Mouse (Mus musculus): ENCODE measurements around the gene AL731706.2. TPM values are rescaled to one million over a fixed set of nuclear protein-coding genes. Genes with fewer than 3 reads are reported as not detected.

Gene AL731706.2
- total and polyA plus RNA-seq, 3 experiments, result 16.1 TPM; not detected in 2

- H3K4me3 ChIP-seq (ENCODE audit: low read depth, low read length), result no peak overlapping the region
- no peaks in the 10 kb centered on the region for H3K9me3 ChIP-seq (replicated peaks)
- no peaks in the 10 kb centered on the region for H3K4me1 ChIP-seq (ENCODE audit: insufficient read depth, low read depth, low read length)
- ATAC-seq (ENCODE audit: extremely low read depth, insufficient number of reproducible peaks, low FRiP score, poor library complexity, severe bottlenecking) (no peak), DNase-seq (ENCODE audit: low spot score) (no peak)
- H3K27me3 ChIP-seq (ENCODE audit: insufficient read depth, low read length), result no peaks in the 10 kb centered on the region
- TF ChIP-seq GATA1 (IDR thresholded peaks at IDR 0.05; ENCODE audit: borderline replicate concordance, low read length) (no peak), TAL1 (conservative IDR thresholded peaks at IDR 0.05; ENCODE audit: low read depth, low read length) (no peak), POLR2AphosphoS5 (IDR thresholded peaks at IDR 0.05; ENCODE audit: insufficient replicate concordance, low read depth, low read length) (no peak), GATA2 (IDR thresholded peaks at IDR 0.05; ENCODE audit: borderline replicate concordance, low read depth, low read length) (no peak), CTCF (IDR thresholded peaks at IDR 0.05; ENCODE audit: low read depth, low read length) (no peak)
- peaks cover 22% of the 10 kb centered on the region for H3K36me3 ChIP-seq (replicated peaks)
Measured at GRCm38 (mm10) chr2:136911958-136912411, 26.5 kb upstream of the AL731706.2 start.

GRCm38 (mm10) chr2:136909298-136909697 is 23.8 kb upstream of the AL731706.2 start:
- Histone ChIP-seq H3K4me3 (ENCODE audit: low read depth, low read length) (no peak overlapping the region), H3K36me3 (replicated peaks) (peaks cover 27% of the 10 kb centered on the region), H3K27me3 (ENCODE audit: insufficient read depth, low read length) (no peaks in the 10 kb centered on the region), H3K9me3 (replicated peaks) (no peaks in the 10 kb centered on the region), H3K4me1 (ENCODE audit: insufficient read depth, low read depth, low read length) (no peaks in the 10 kb centered on the region)
- ATAC-seq (ENCODE audit: extremely low read depth, insufficient number of reproducible peaks, low FRiP score, poor library complexity, severe bottlenecking), result no peak
- TF ChIP-seq CTCF (IDR thresholded peaks at IDR 0.05; ENCODE audit: low read depth, low read length) (no peak), TAL1 (conservative IDR thresholded peaks at IDR 0.05; ENCODE audit: low read depth, low read length) (no peak), GATA2 (IDR thresholded peaks at IDR 0.05; ENCODE audit: borderline replicate concordance, low read depth, low read length) (no peak), POLR2AphosphoS5 (IDR thresholded peaks at IDR 0.05; ENCODE audit: insufficient replicate concordance, low read depth, low read length) (no peak), GATA1 (IDR thresholded peaks at IDR 0.05; ENCODE audit: borderline replicate concordance, low read length) (no peak)
- DNase-seq (ENCODE audit: low spot score), result no peak

- no peak for ATAC-seq (ENCODE audit: extremely low read depth, insufficient number of reproducible peaks, low FRiP score, poor library complexity, severe bottlenecking)
Measured at GRCm38 (mm10) chr2:136908596-136908995, 23.1 kb upstream of the AL731706.2 start.

GRCm38 (mm10) chr2:136896131-136896530 is 10.7 kb upstream of the AL731706.2 start:
- Histone ChIP-seq H3K27me3 (ENCODE audit: insufficient read depth, low read length) (no peaks in the 10 kb centered on the region), H3K4me3 (ENCODE audit: low read depth, low read length) (no peak overlapping the region), H3K36me3 (replicated peaks) (peaks cover 5% of the 10 kb centered on the region), H3K4me1 (ENCODE audit: insufficient read depth, low read depth, low read length) (peaks cover 11% of the 10 kb centered on the region), H3K9me3 (replicated peaks) (no peaks in the 10 kb centered on the region)
- DNase-seq (ENCODE audit: low spot score) (no peak), ATAC-seq (ENCODE audit: extremely low read depth, insufficient number of reproducible peaks, low FRiP score, poor library complexity, severe bottlenecking) (no peak)
- TF ChIP-seq TAL1 (conservative IDR thresholded peaks at IDR 0.05; ENCODE audit: low read depth, low read length) (no peak), POLR2AphosphoS5 (IDR thresholded peaks at IDR 0.05; ENCODE audit: insufficient replicate concordance, low read depth, low read length) (no peak), GATA1 (IDR thresholded peaks at IDR 0.05; ENCODE audit: borderline replicate concordance, low read length) (no peak), GATA2 (IDR thresholded peaks at IDR 0.05; ENCODE audit: borderline replicate concordance, low read depth, low read length) (no peak), CTCF (IDR thresholded peaks at IDR 0.05; ENCODE audit: low read depth, low read length) (no peak)

More at GRCm38 (mm10) chr2:136908596-136908995, 23.1 kb upstream of the AL731706.2 start:
- H3K4me1 ChIP-seq (ENCODE audit: insufficient read depth, low read depth, low read length), result no peaks in the 10 kb centered on the region
- no peak for TF ChIP-seq CTCF (IDR thresholded peaks at IDR 0.05; ENCODE audit: low read depth, low read length)
- TF ChIP-seq GATA1 (IDR thresholded peaks at IDR 0.05; ENCODE audit: borderline replicate concordance, low read length), result no peak
- TF ChIP-seq POLR2AphosphoS5 (IDR thresholded peaks at IDR 0.05; ENCODE audit: insufficient replicate concordance, low read depth, low read length), result no peak
- no peak for TF ChIP-seq TAL1 (conservative IDR thresholded peaks at IDR 0.05; ENCODE audit: low read depth, low read length)
- TF ChIP-seq GATA2 (IDR thresholded peaks at IDR 0.05; ENCODE audit: borderline replicate concordance, low read depth, low read length), result no peak
- H3K9me3 ChIP-seq (replicated peaks), result no peaks in the 10 kb centered on the region
- no peaks in the 10 kb centered on the region for H3K27me3 ChIP-seq (ENCODE audit: insufficient read depth, low read length)
- peaks cover 25% of the 10 kb centered on the region for H3K36me3 ChIP-seq (replicated peaks)
- no peak overlapping the region for H3K4me3 ChIP-seq (ENCODE audit: low read depth, low read length)
- DNase-seq (ENCODE audit: low spot score), result no peak

DNA sequence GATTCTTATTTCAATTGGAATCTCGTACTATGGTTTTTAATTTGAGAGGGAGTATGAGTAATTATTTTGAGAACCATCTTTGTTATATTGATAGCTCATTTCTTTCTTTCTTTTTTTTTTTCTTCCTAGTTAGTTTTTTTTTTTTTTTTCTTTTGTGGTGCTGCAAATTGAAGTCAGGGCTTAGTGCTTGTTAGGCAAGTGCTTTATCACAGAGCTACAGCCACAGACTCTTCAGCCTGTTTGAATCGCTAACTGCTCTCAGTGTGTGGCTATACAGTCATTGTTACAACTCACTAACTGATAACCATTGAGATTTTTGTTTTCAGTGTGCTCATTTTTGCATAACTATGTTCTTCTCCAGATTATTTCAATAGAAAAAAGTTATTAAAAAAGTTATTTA is 9.0 kb upstream of the AL731706.2 start:
- H3K9me3 ChIP-seq (replicated peaks), result no peaks in the 10 kb centered on the region
- no peak overlapping the region for H3K4me3 ChIP-seq (ENCODE audit: low read depth, low read length)
- H3K36me3 ChIP-seq (replicated peaks), result peaks cover 5% of the 10 kb centered on the region
- no peak for TF ChIP-seq POLR2AphosphoS5 (IDR thresholded peaks at IDR 0.05; ENCODE audit: insufficient replicate concordance, low read depth, low read length)
- TF ChIP-seq TAL1 (conservative IDR thresholded peaks at IDR 0.05; ENCODE audit: low read depth, low read length), result no peak
- TF ChIP-seq GATA2 (IDR thresholded peaks at IDR 0.05; ENCODE audit: borderline replicate concordance, low read depth, low read length), result no peak
- TF ChIP-seq CTCF (IDR thresholded peaks at IDR 0.05; ENCODE audit: low read depth, low read length), result no peak
- TF ChIP-seq GATA1 (IDR thresholded peaks at IDR 0.05; ENCODE audit: borderline replicate concordance, low read length), result no peak
- no peaks in the 10 kb centered on the region for H3K27me3 ChIP-seq (ENCODE audit: insufficient read depth, low read length)
- DNase-seq (ENCODE audit: low spot score) (no peak), ATAC-seq (ENCODE audit: extremely low read depth, insufficient number of reproducible peaks, low FRiP score, poor library complexity, severe bottlenecking) (no peak)
- peaks cover 18% of the 10 kb centered on the region for H3K4me1 ChIP-seq (ENCODE audit: insufficient read depth, low read depth, low read length)

GRCm38 (mm10) chr2:136891951-136892371 is 6.5 kb upstream of the AL731706.2 start:
- H3K4me1 ChIP-seq (ENCODE audit: insufficient read depth, low read depth, low read length), result peaks cover 18% of the 10 kb centered on the region
- peak; percentile 43 for DNase-seq (ENCODE audit: low spot score)
- peaks cover 8% of the 10 kb centered on the region for H3K36me3 ChIP-seq (replicated peaks)
- H3K9me3 ChIP-seq (replicated peaks), result no peaks in the 10 kb centered on the region
- H3K27me3 ChIP-seq (ENCODE audit: insufficient read depth, low read length), result no peaks in the 10 kb centered on the region
- peak overlapping the region; percentile 92 for H3K4me3 ChIP-seq (ENCODE audit: low read depth, low read length)
- no peak for TF ChIP-seq GATA2 (IDR thresholded peaks at IDR 0.05; ENCODE audit: borderline replicate concordance, low read depth, low read length)
- no peak for TF ChIP-seq GATA1 (IDR thresholded peaks at IDR 0.05; ENCODE audit: borderline replicate concordance, low read length)
- TF ChIP-seq POLR2AphosphoS5 (IDR thresholded peaks at IDR 0.05; ENCODE audit: insufficient replicate concordance, low read depth, low read length), result no peak
- no peak for TF ChIP-seq CTCF (IDR thresholded peaks at IDR 0.05; ENCODE audit: low read depth, low read length)
- TF ChIP-seq TAL1 (conservative IDR thresholded peaks at IDR 0.05; ENCODE audit: low read depth, low read length), result no peak
- peak; percentile 80 for ATAC-seq (ENCODE audit: extremely low read depth, insufficient number of reproducible peaks, low FRiP score, poor library complexity, severe bottlenecking)

All from G1E (cell line).